Mouse (Mus musculus): ENCODE data around the gene Dhx32. TPM values are rescaled to one million over a fixed set of nuclear protein-coding genes. Genes with fewer than 3 reads are reported as not detected.

The Dhx32 gene
- polyA plus RNA-seq, 1 experiment from 2014 or later, result 18.4 TPM

DNA sequence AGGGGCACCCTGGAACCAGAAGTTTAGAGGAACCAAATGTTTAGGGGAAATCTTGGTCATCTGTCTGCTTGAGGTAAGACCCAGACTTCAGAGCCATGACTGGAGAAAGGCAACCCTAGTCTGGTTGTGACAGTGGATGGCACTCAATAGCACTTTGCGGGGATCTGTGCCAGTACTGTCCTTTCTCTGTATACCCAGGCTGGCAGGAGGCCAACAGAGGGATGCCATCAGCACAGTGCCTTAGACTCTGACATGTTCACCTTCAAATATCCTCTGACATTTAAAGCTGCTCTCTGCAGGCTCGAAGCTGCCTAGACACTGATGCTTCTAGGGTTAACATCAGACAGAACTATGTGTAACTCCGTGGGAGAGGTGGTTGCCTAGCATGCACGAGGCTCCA is 103.1 kb downstream of the Dhx32 start:
- Histone ChIP-seq H3K27ac (no peak overlapping the region), H3K9ac (no peak overlapping the region), H3K4me1 (no peaks in the 10 kb centered on the region), H3K4me2 (no peak overlapping the region), H3K4me3 (no peak overlapping the region), H3K27me3 (replicated peaks) (no peaks in the 10 kb centered on the region), H3K9me3 (replicated peaks) (0 out of 2 replicates have a peak, but pooled peaks cover 5% of the 10 kb centered on the region), H3K36me3 (peaks cover 10% of the 10 kb centered on the region)
- 65% methylated on average over 4 of the region's 4 CpGs for WGBS (ENCODE audit: insufficient replicate concordance)
- ATAC-seq, result no peak

DNA sequence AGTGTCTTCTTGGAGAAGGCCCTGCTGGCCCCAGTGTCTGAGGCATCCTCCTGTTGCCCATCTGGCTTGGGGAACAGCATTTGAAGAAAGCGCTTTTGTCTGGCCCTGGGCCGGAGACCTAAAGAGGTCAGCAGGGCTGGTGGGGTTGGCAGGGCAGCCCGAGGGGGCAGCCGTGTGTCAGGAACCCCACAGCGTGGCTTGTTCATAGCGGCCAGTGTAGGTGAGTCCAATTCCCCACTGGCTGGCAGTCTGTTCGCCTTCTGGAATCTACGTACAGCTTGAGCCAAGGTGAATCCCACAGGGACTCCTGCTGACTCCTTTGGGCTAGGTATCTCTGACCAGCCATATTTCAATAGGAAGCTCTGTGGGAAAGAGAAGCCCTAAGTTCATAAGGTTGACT is 103.8 kb downstream of the Dhx32 start:
- H3K27me3 ChIP-seq (replicated peaks), result no peaks in the 10 kb centered on the region
- H3K4me3 ChIP-seq, result no peak overlapping the region
- H3K9me3 ChIP-seq (replicated peaks), result no peaks in the 10 kb centered on the region
- H3K4me2 ChIP-seq, result no peak overlapping the region
- H3K4me1 ChIP-seq, result no peaks in the 10 kb centered on the region
- no peak overlapping the region for H3K9ac ChIP-seq
- H3K36me3 ChIP-seq, result peaks cover 11% of the 10 kb centered on the region
- ATAC-seq, result no peak
- 80% methylated on average over 8 of the region's 8 CpGs for WGBS (ENCODE audit: insufficient replicate concordance)
- H3K27ac ChIP-seq, result no peak overlapping the region

DNA sequence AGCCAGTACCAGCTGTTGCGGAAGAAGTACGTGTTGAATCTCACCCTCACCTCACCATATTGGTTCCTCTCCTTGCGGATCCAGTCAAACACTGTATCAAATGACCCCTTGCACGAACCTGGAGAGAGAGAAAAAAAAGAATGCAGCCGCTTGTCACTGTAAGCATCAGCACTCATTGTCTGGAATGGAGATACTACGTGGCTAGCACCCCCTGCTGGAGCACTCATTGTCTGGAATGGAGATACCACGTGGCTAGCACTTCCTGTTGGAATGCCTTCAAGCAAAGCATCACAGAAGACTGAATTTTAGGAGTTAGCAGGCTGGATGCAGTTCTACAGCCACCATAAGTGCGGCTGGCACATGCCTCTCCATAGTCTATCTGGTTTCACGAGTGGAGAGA is 106.5 kb downstream of the Dhx32 start:
- Histone ChIP-seq H3K36me3 (peaks cover 38% of the 10 kb centered on the region), H3K9me3 (replicated peaks) (no peaks in the 10 kb centered on the region), H3K4me2 (no peak overlapping the region), H3K4me3 (no peak overlapping the region), H3K27ac (no peak overlapping the region), H3K4me1 (peaks cover 1% of the 10 kb centered on the region; the same call in 1 of the 2 replicates), H3K9ac (no peak overlapping the region), H3K27me3 (replicated peaks) (no peaks in the 10 kb centered on the region)
- ATAC-seq, result no peak
- 67% methylated on average over 9 of the region's 9 CpGs for whole genome bisulfite sequencing (ENCODE audit: insufficient replicate concordance)

Other genes starting within 250 kb of the Dhx32 start
- gene Tex36, start 180.6 kb downstream of the Dhx32 start, polyA plus RNA-seq (2016; fragmentation: Nextera tagmentation; extraction: Ambion mirVana), result not detected in 2 replicates
- 18.6 and 19.2 TPM in 2 replicates for gene Edrf1, start 145.2 kb downstream of the Dhx32 start, polyA plus RNA-seq (2016; fragmentation: Nextera tagmentation; extraction: Ambion mirVana)
- gene Mmp21, start 102.7 kb downstream of the Dhx32 start, polyA plus RNA-seq (2016; fragmentation: Nextera tagmentation; extraction: Ambion mirVana), result not detected in 2 replicates
- gene Bccip, start 73.4 kb downstream of the Dhx32 start, polyA plus RNA-seq (2016; fragmentation: Nextera tagmentation; extraction: Ambion mirVana), result 132 and 135 TPM in 2 replicates
- 180 and 189 TPM in 2 replicates for gene Uros, start 72.7 kb downstream of the Dhx32 start, polyA plus RNA-seq (2016; fragmentation: Nextera tagmentation; extraction: Ambion mirVana)
- gene Fank1, start 5.9 kb downstream of the Dhx32 start, polyA plus RNA-seq (2016; fragmentation: Nextera tagmentation; extraction: Ambion mirVana), result 0.10 and 0.26 TPM in 2 replicates